Comparison of ENCODE assay signal across 8 mouse cellular contexts in genomic region chrX:11665077-11665974, GRCm38 (mm10).
DNase-seq lines count a peak whose midpoint lies in the region; ATAC-seq and TF ChIP-seq lines count a peak whose summit lies in the region.

No protein-coding gene starts in this region.

- TF ChIP-seq CTCF in lung, embryonic 14.5 days (IDR thresholded peaks at IDR 0.05; ENCODE audit: low read depth) = no peak

- no peaks in the 10 kb centered on the region for H3K36me3 ChIP-seq in lung, embryonic 14.5 days (ENCODE audit: insufficient read depth)
- no peaks in the 10 kb centered on the region for H3K36me3 ChIP-seq in embryonic facial prominence, embryonic 10.5 days (replicated peaks)
- H3K36me3 ChIP-seq in hindbrain, embryonic 10.5 days = no peaks in the 10 kb centered on the region
- H3K36me3 ChIP-seq in limb, embryonic 12.5 days = no peaks in the 10 kb centered on the region

- H3K27me3 ChIP-seq in lung, embryonic 14.5 days (ENCODE audit: insufficient read depth, low read length) = no peaks in the 10 kb centered on the region; the same call in 1 of the 2 replicates
- peaks cover 89% of the 10 kb centered on the region for H3K27me3 ChIP-seq in embryonic facial prominence, embryonic 10.5 days (replicated peaks; ENCODE audit: low read depth, poor library complexity, severe bottlenecking)
- peaks cover 86% of the 10 kb centered on the region for H3K27me3 ChIP-seq in hindbrain, embryonic 10.5 days (ENCODE audit: insufficient read depth, poor library complexity, severe bottlenecking)
- peaks cover 68% of the 10 kb centered on the region for H3K27me3 ChIP-seq in limb, embryonic 12.5 days

- H3K4me1 ChIP-seq in lung, embryonic 14.5 days (ENCODE audit: insufficient read depth) = peaks cover 6% of the 10 kb centered on the region; the same call in 1 of the 2 replicates
- peaks cover 37% of the 10 kb centered on the region for H3K4me1 ChIP-seq in embryonic facial prominence, embryonic 10.5 days
- H3K4me1 ChIP-seq in hindbrain, embryonic 10.5 days (replicated peaks) = peaks cover 34% of the 10 kb centered on the region
- peaks cover 29% of the 10 kb centered on the region for H3K4me1 ChIP-seq in limb, embryonic 12.5 days (replicated peaks)

- H3K4me3 ChIP-seq in lung, embryonic 14.5 days (ENCODE audit: low read depth, low read length) = peak overlapping the region; percentile 43
- H3K4me3 ChIP-seq in embryonic facial prominence, embryonic 10.5 days = peak overlapping the region; percentile 57
- H3K4me3 ChIP-seq in hindbrain, embryonic 10.5 days = peak overlapping the region; percentile 53
- H3K4me3 ChIP-seq in limb, embryonic 12.5 days (replicated peaks) = peak overlapping the region; percentile 41

- peak overlapping the region; percentile 73 for H3K4me2 ChIP-seq in lung, embryonic 14.5 days
- H3K4me2 ChIP-seq in limb, embryonic 12.5 days = peak overlapping the region; percentile 61

- H3K27ac ChIP-seq in lung, embryonic 14.5 days (ENCODE audit: low read depth) = peak overlapping the region; percentile 95
- peak overlapping the region; percentile 94 for H3K27ac ChIP-seq in embryonic facial prominence, embryonic 10.5 days (replicated peaks)
- peak overlapping the region; percentile 94 for H3K27ac ChIP-seq in hindbrain, embryonic 10.5 days
- H3K27ac ChIP-seq in limb, embryonic 12.5 days = peak overlapping the region; percentile 89

- peak; percentile 37 for DNase-seq in lung, embryonic 14.5 days
- DNase-seq in lung, postnatal 14 days = no peak
- DNase-seq in embryonic facial prominence, embryonic 10.5 days (ENCODE audit: low spot score) = peak; percentile 47
- peak; percentile 35 for DNase-seq in hindbrain, embryonic 10.5 days (ENCODE audit: low spot score)
- DNase-seq in naive thymus-derived CD4-positive, alpha-beta T cell, adult 2 months (ENCODE audit: low read depth) = peak; percentile 26
- no peak for DNase-seq in right cerebral cortex, postnatal 10 days (ENCODE audit: low spot score in 2 of 2)
- no peak for DNase-seq in cerebellum, adult 18-20 months

- WGBS in lung, embryonic 14.5 days = 12% methylated on average over 26 of the region's 30 CpGs
- 14% methylated on average over 30 of the region's 30 CpGs for WGBS in embryonic facial prominence, embryonic 10.5 days
- 17% methylated on average over 30 of the region's 30 CpGs for WGBS in hindbrain, embryonic 10.5 days
- 14% methylated on average over 25 of the region's 30 CpGs for WGBS in limb, embryonic 12.5 days

- no peaks in the 10 kb centered on the region for H3K9me3 ChIP-seq in lung, embryonic 14.5 days (ENCODE audit: low read depth, low read length)
- no peaks in the 10 kb centered on the region for H3K9me3 ChIP-seq in embryonic facial prominence, embryonic 10.5 days
- H3K9me3 ChIP-seq in hindbrain, embryonic 10.5 days = no peaks in the 10 kb centered on the region
- H3K9me3 ChIP-seq in limb, embryonic 12.5 days = no peaks in the 10 kb centered on the region

- peak overlapping the region; percentile 71 for H3K9ac ChIP-seq in lung, embryonic 14.5 days
- H3K9ac ChIP-seq in limb, embryonic 12.5 days (replicated peaks) = peak overlapping the region; percentile 77

- ATAC-seq in lung, embryonic 14.5 days (ENCODE audit: insufficient read depth) = peak; percentile 19; the same call in 1 of the 2 replicates
- ATAC-seq in limb, embryonic 12.5 days (ENCODE audit: insufficient number of reproducible peaks, insufficient read depth, low FRiP score, low TSS enrichment, low read depth) = no peak

Comparison
In these comparisons a context has a peak if more than half of its experiments do, and no peak if none do; other contexts are left out.
1. DNase-seq: peak in lung, embryonic 14.5 days (single experiment), embryonic facial prominence, embryonic 10.5 days (single experiment), hindbrain, embryonic 10.5 days (single experiment) and naive thymus-derived CD4-positive, alpha-beta T cell, adult 2 months (single experiment); none in lung, postnatal 14 days (single experiment), right cerebral cortex, postnatal 10 days (0 of 2) and cerebellum, adult 18-20 months (0 of 2).
2. Peak in every context shown above with its lines, with median percentiles within 50 percentile points of each other: H3K27ac ChIP-seq and H3K4me3 ChIP-seq.